In the genomic region with DNA sequence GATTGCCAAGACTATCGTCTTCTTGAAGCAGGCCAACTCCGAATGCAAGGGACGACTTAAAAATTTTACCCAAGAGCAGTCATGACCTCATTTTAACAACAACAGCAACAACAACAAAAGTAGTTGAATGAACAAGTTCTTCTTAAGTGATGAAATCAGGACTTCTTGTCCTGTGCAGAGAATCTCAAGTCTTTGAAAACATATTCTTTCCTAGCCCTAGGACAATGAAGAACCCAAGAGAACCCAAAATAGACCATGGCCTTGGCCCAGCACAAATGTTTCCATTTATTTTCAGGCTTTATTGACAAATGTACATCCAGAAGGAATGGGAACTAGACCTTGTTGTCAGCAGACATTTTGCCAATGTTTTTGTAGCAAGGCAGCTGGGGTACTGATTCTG, we compare ENCODE assay signal across 26 mouse cellular contexts.
"Had no signal": no experiment of that assay in that cellular context is flagged by ENCODE, and none has a peak within 500 bp of the region (broad histone marks: within the 10 kb centered on the region; RNA-seq: fewer than 3 reads in every experiment).

No protein-coding gene starts in this region.

- ATAC-seq: forebrain, embryonic 13.5 days; forebrain, embryonic 14.5 days; forebrain, embryonic 15.5 days; forebrain, embryonic 16.5 days; forebrain, postnatal 0 days had no signal

- H3K9me3 ChIP-seq: embryonic facial prominence, embryonic 12.5 days; embryonic facial prominence, embryonic 13.5 days; forebrain, embryonic 10.5 days; forebrain, embryonic 12.5 days; forebrain, embryonic 13.5 days; forebrain, embryonic 15.5 days had no signal

- H3K27me3 ChIP-seq: embryonic facial prominence, embryonic 12.5 days; embryonic facial prominence, embryonic 13.5 days; forebrain, embryonic 12.5 days; forebrain, embryonic 13.5 days; forebrain, embryonic 15.5 days had no signal

- H3K36me3 ChIP-seq: embryonic facial prominence, embryonic 12.5 days; embryonic facial prominence, embryonic 13.5 days; forebrain, embryonic 10.5 days; forebrain, embryonic 12.5 days; forebrain, embryonic 15.5 days had no signal

- DNase-seq: cerebellum, adult 18-20 months; cerebellum, adult 2 months; cerebellum, adult 8-10 months; cerebellum, adult 9-10 months; cerebellum, adult 9-11 months; cerebellum, postnatal 10 days; cerebellum, postnatal 14 days; cerebellum, postnatal 25 days; cerebellum, postnatal 36 days; forebrain, postnatal 0 days; gastrocnemius, adult 2 months; gastrocnemius, postnatal 10 days; gastrocnemius, postnatal 14 days; gastrocnemius, postnatal 25 days; gastrocnemius, postnatal 36 days; heart, adult 18-20 months; heart, adult 2 months had no signal

- H3K4me2 ChIP-seq: embryonic facial prominence, embryonic 12.5 days; embryonic facial prominence, embryonic 13.5 days; forebrain, embryonic 12.5 days; forebrain, embryonic 13.5 days; forebrain, embryonic 15.5 days had no signal

- H3K9ac ChIP-seq: embryonic facial prominence, embryonic 12.5 days; embryonic facial prominence, embryonic 13.5 days; forebrain, embryonic 12.5 days; forebrain, embryonic 13.5 days; forebrain, embryonic 15.5 days; forebrain, postnatal 0 days had no signal

- H3K4me1 ChIP-seq: forebrain, embryonic 12.5 days; forebrain, embryonic 13.5 days; forebrain, embryonic 15.5 days had no signal

- H3K4me3 ChIP-seq: embryonic facial prominence, embryonic 12.5 days; embryonic facial prominence, embryonic 13.5 days; erythroblast, embryonic 14.5 days; forebrain, embryonic 10.5 days; forebrain, embryonic 12.5 days; forebrain, embryonic 13.5 days; forebrain, embryonic 15.5 days; gastrocnemius, adult 2 months; heart, adult 2 months had no signal

- H3K27ac ChIP-seq: embryonic facial prominence, embryonic 12.5 days; embryonic facial prominence, embryonic 13.5 days; forebrain, embryonic 10.5 days; forebrain, embryonic 12.5 days; forebrain, embryonic 13.5 days; forebrain, embryonic 15.5 days; gastrocnemius, adult 2 months; heart, adult 2 months had no signal
